Mouse (Mus musculus) limb, embryonic 10.5 days (tissue): Measurements from ENCODE around the gene Kcnj11. TPM values are rescaled to one million over a fixed set of nuclear protein-coding genes. Genes with fewer than 3 reads are reported as not detected.

Experiments
- DNase-seq: peaks from one replicate; pipeline ENCODE4 v3.0.0-alpha.2; 2017; ENCODE audit warnings: low spot score
- H3K27ac ChIP-seq: fragments of 300-500 bp; sonication (generic); 2 replicates; pipeline ENCODE4 v1.5.1; 2016; ENCODE audit warnings: mild to moderate bottlenecking
- H3K27me3 ChIP-seq: fragments of 300-500 bp; sonication (generic); 2 replicates; pipeline ENCODE4 v1.6.1; 2016; ENCODE audit warnings: low read depth, mild to moderate bottlenecking; ENCODE audit not compliant: poor library complexity, severe bottlenecking
- H3K36me3 ChIP-seq: fragments of 300-500 bp; sonication (generic); 2 replicates; pipeline ENCODE4 v1.6.1; 2016; ENCODE audit warnings: mild to moderate bottlenecking, moderate library complexity
- H3K4me1 ChIP-seq: fragments of 300-500 bp; sonication (generic); 2 replicates; pipeline ENCODE4 v1.6.1; 2016
- H3K4me3 ChIP-seq: fragments of 300-500 bp; sonication (generic); 2 replicates; pipeline ENCODE4 v1.5.1; 2016; ENCODE audit warnings: mild to moderate bottlenecking, moderate library complexity
- H3K9me3 ChIP-seq: fragments of 300-500 bp; sonication (generic); replicated peaks from 2 replicates; pipeline ENCODE4 v1.6.1; 2016; ENCODE audit warnings: mild to moderate bottlenecking
- WGBS: fragments of 180-500 bp; shearing (Covaris S2); methylation state at CpG from one replicate; pipeline ENCODE4 v1.1.7; 2016; 5-methylcytosine and 5-hydroxymethylcytosine counted together
- polyA plus RNA-seq: library from polyadenylated mRNA; unstranded; fragments of >200 nt; fragmentation: Nextera tagmentation; extraction: Ambion mirVana; gene quantifications from 2 replicates; pipeline ENCODE4 v1.2.1, GENCODE M21; 2016

Gene Kcnj11
- polyA plus RNA-seq, 1 experiment from 2014 or later: 0.13 TPM

DNA sequence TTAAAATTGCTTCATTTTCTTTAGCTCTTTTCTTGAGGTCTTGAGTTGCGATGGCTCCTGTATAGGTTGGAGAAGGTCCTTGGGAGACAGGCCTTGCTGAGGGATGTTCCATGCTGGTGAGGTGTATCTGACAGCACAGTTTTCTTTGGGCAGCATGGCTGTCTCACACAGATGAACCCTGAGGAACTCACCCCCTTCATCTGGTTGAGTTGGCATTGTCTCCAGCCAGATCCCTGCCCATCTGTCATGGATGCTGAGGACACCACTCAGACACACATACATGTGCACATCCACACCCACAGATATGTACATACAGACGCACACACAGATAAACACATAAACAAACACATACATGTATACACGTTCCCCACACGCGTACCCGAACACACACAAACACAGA, 37.3 kb downstream of the Kcnj11 start:
- H3K27me3 ChIP-seq: no peaks in the 10 kb centered on the region
- 95% methylated on average over 6 of the region's 6 CpGs for WGBS
- H3K27ac ChIP-seq: no peak overlapping the region
- H3K4me1 ChIP-seq: no peaks in the 10 kb centered on the region
- H3K4me3 ChIP-seq: no peak overlapping the region
- peaks cover 98% of the 10 kb centered on the region for H3K36me3 ChIP-seq
- H3K9me3 ChIP-seq: no peaks in the 10 kb centered on the region
- DNase-seq: no peak

DNA sequence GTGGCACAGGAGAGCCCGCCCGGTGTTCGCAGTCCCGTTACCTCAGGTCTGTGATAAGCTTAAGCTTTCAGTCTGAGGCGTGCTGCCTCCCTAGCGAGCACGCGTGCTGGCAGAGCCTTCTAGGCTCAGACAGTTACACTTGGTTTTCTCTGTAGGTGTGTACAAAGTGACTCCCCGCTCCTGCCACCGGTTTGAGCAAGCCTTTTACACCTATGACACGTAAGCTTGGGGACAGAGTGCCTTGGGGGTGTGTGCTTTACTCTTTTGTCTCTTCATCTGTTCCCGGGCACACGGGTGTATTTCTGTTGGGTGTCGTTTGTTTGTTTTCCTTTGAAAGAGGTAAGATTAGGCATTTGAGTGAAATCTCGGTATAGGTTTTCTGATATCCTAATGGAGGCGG, 39.0 kb downstream of the Kcnj11 start:
- Histone ChIP-seq H3K9me3 (no peaks in the 10 kb centered on the region), H3K4me3 (no peak overlapping the region), H3K27me3 (no peaks in the 10 kb centered on the region), H3K36me3 (peaks cover 99% of the 10 kb centered on the region), H3K27ac (no peak overlapping the region), H3K4me1 (no peaks in the 10 kb centered on the region)
- DNase-seq: no peak
- WGBS: 97% methylated on average over 16 of the region's 16 CpGs

DNA sequence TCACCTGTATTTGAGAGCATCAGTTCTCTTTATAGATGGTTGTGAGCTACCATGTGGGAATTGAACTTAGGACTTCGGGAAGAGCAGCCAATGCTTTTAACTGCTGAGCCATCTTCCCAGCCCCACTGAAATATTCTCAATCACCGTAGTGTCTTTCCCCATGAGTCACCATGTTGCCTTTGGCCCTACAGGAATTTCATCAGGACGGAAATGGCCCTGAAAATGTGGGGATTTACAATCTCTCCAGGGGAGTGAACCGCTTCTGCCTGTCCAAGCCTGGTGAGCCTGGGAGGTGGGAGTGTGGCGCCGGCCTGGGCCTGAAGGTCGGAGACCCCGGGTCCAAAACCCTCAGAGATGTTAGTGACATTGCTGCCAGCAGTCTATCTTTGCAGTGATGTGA, 39.9 kb downstream of the Kcnj11 start:
- Histone ChIP-seq H3K4me3 (no peak overlapping the region), H3K27me3 (no peaks in the 10 kb centered on the region), H3K9me3 (no peaks in the 10 kb centered on the region), H3K36me3 (peaks cover 99% of the 10 kb centered on the region), H3K4me1 (no peaks in the 10 kb centered on the region), H3K27ac (no peak overlapping the region)
- 97% methylated on average over 8 of the region's 8 CpGs for WGBS
- no peak for DNase-seq

DNA sequence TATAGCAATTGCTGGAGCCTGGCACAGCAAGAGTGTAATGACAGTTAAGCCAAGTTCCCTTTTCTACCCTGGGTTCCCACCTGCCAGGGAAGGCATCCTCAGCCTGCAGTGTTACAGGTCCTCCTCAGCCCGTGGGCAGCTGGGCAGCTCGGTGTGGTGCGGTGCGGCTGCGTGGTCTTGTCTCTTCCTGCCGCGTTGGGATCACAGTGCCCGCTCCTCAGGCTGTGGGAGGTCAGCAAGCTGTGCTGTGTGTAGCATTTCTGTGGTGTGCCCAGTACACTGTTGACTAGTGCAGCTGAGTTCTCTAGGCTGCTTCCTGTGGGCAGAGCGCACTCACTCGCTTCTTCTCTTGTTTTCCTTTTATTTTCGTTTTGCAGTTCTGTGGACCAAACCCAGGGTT, 41.7 kb downstream of the Kcnj11 start:
- DNase-seq: no peak
- no peaks in the 10 kb centered on the region for H3K9me3 ChIP-seq
- H3K27ac ChIP-seq: no peak overlapping the region
- H3K4me1 ChIP-seq: no peaks in the 10 kb centered on the region
- no peak overlapping the region for H3K4me3 ChIP-seq
- peaks cover 99% of the 10 kb centered on the region for H3K36me3 ChIP-seq
- H3K27me3 ChIP-seq: no peaks in the 10 kb centered on the region
- WGBS: 95% methylated on average over 11 of the region's 11 CpGs

DNA sequence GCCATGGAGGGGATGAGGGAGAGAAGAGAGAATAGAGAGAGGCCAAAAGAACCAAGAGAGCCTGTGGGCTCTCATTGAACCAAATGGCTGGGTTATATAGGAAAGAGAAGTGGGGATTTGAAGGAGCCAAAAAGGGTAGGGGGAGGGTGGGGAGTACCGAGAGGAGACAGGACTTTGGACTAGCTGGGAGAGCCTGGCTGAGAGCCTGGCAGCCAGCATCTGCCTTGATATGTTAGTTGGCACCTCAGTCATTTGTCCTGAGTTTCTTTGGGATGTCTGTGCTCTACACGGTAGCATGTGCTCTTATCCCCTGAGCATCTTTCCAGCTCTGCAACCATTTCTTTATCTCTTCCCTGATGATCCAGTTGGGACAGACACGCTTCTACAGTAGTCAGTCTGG, 47.0 kb downstream of the Kcnj11 start:
- no peak overlapping the region for H3K27ac ChIP-seq

DNA sequence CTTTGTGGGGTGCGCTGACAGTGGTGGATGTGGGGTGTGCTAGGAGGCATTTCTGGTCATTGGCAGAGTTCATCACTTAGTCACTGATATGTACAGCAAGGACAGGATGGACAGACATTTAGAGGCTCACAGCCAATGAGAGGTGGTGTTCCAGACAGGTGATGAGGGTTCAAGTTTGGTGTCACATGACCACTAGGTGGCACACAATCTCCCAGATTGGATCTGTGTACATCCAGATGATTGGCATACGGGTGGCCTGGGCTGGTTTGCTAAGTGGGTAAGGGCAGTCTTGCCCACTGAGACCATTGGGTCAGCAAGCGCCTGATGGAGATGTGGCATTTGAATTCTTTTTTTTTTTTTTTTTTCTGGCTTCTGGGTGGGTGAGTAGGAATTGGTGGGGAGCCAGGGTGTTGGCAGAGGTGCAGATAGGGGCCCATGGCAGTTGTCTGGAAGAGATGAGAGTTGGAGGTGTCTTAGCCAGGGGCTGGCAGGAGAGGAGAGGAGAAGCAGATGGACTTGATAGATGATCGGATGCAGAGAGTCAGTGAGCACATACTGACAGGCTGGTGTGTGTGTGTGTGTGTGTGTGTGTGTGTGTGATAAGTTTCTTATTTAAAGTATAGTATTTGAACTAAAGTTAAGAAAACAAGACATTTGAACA, 48.3 kb downstream of the Kcnj11 start:
- WGBS: 90% methylated on average over 4 of the region's 4 CpGs
- Histone ChIP-seq H3K27ac (no peak overlapping the region), H3K36me3 (peaks cover 90% of the 10 kb centered on the region), H3K4me1 (no peaks in the 10 kb centered on the region), H3K9me3 (no peaks in the 10 kb centered on the region), H3K4me3 (no peak overlapping the region), H3K27me3 (no peaks in the 10 kb centered on the region)
- DNase-seq: no peak

More for the DNA sequence above, 47.0 kb downstream of the Kcnj11 start:
- H3K4me3 ChIP-seq: no peak overlapping the region
- DNase-seq: no peak
- H3K9me3 ChIP-seq: no peaks in the 10 kb centered on the region
- H3K4me1 ChIP-seq: no peaks in the 10 kb centered on the region
- peaks cover 91% of the 10 kb centered on the region for H3K36me3 ChIP-seq
- WGBS: 95% methylated on average over 3 of the region's 3 CpGs
- H3K27me3 ChIP-seq: no peaks in the 10 kb centered on the region

DNA sequence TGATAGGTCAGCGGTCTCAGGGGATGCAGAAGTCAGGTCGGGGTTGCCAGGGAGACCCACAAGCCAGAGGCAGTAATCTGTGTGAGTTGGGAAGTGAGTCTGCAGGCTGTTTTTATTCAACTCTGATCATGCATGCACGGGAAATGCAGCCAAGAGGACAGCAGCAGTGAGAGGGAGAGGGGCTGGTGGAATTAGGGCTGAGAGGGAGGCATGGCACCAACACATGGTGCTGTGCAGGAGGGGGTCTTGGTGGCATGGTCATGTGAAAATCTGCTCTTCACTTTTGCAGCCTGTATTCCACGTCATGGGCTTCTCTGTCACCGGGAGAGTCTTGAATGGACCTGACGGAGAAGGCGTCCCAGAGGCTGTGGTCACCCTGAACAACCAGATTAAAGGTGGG, 50.6 kb downstream of the Kcnj11 start:
- WGBS: 96% methylated on average over 7 of the region's 7 CpGs
- no peak for DNase-seq
- H3K27me3 ChIP-seq: no peaks in the 10 kb centered on the region
- H3K27ac ChIP-seq: no peak overlapping the region
- peaks cover 88% of the 10 kb centered on the region for H3K36me3 ChIP-seq
- no peaks in the 10 kb centered on the region for H3K9me3 ChIP-seq
- H3K4me1 ChIP-seq: no peaks in the 10 kb centered on the region
- no peak overlapping the region for H3K4me3 ChIP-seq

DNA sequence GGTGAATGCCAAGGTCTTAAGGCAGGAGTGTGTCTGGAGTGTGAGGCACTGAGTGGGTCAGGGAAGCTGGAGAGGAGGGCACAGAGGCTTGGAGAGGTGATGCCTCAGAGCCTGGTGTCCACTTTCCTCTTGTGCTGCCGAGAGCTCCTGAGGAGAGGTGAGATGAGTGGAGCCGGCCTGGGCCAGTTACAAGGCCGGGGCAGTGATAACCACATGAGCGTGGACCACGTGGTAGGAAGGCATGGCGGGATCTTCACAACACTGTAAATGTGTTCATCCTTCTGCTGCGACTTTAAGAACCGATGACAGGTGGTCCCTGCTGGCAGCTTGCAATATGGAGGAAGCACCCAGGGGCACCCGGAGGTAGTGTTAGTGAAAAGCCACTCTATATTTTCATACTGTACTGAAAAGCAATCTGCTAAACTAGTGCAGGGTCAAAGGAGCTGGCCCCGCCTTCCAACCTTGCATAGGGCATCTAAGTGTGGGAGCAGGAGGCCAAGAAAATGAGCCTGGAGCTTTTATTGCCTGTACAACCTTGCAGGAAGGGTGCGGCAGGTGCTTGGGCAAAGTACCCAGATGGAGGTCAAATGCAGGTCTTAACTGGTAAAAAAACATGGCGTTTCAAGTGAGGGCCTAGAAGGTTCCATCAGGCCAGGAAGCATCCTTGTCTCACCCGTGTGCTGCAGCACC, 52.5 kb downstream of the Kcnj11 start:
- H3K27me3 ChIP-seq: no peaks in the 10 kb centered on the region
- no peak overlapping the region for H3K27ac ChIP-seq
- WGBS: 93% methylated on average over 13 of the region's 13 CpGs
- H3K4me1 ChIP-seq: no peaks in the 10 kb centered on the region
- H3K9me3 ChIP-seq: no peaks in the 10 kb centered on the region
- H3K36me3 ChIP-seq: peaks cover 88% of the 10 kb centered on the region
- H3K4me3 ChIP-seq: no peak overlapping the region
- no peak for DNase-seq

DNA sequence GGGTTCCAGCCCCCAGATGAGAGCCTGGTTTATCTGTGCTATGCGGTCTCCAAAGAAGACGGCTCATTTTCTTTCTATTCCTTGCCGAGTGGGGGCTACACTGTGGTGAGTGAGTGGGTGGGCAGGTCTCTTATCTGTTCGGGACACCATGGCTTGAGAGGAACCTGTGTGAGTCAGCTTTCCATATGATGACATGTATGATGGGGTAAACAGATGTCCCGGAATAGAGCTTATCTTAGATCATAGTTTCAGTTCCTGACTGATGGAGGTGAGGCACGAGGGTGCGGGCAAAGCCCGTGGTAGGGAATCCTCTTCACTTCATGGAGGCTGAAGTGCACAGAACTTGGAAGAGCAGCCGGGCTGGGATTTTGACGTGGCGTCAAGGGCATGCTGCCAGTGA, 54.7 kb downstream of the Kcnj11 start:
- 94% methylated on average over 11 of the region's 11 CpGs for WGBS
- DNase-seq: no peak
- Histone ChIP-seq H3K27ac (no peak overlapping the region), H3K36me3 (peaks cover 91% of the 10 kb centered on the region), H3K27me3 (no peaks in the 10 kb centered on the region), H3K9me3 (no peaks in the 10 kb centered on the region), H3K4me3 (no peak overlapping the region), H3K4me1 (no peaks in the 10 kb centered on the region)

DNA sequence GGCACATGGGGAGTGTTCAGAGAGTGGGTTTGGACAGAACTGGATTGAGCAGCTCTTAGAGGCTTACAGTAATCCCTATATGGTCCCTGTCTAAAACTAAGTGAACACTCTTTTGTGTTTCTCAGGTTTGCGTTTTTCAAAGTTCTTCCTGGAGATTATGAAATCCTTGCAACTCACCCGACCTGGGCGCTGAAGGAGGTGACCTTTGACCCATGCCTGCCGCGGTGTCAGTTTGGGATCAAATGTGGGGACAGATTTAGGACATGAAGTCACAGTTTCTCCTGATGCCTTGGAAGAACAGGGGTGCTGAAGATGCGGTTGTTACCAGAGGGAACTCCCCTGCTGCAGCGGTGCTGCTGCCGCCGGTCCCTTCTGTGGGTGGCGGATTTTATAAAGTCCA, 56.5 kb downstream of the Kcnj11 start:
- no peaks in the 10 kb centered on the region for H3K4me1 ChIP-seq
- H3K27me3 ChIP-seq: no peaks in the 10 kb centered on the region
- peaks cover 90% of the 10 kb centered on the region for H3K36me3 ChIP-seq

More for the DNA sequence above, 56.5 kb downstream of the Kcnj11 start:
- H3K9me3 ChIP-seq: no peaks in the 10 kb centered on the region
- H3K4me3 ChIP-seq: no peak overlapping the region
- no peak for DNase-seq
- H3K27ac ChIP-seq: no peak overlapping the region
- 93% methylated on average over 10 of the region's 10 CpGs for WGBS

Other genes starting within 250 kb of the Kcnj11 start
- gene Kdelr1, start 228.0 kb downstream of the Kcnj11 start, polyA plus RNA-seq: 36.8 and 41.2 TPM in 2 replicates
- 0.09 and 0.10 TPM in 2 replicates for gene Grin2d, start 222.4 kb downstream of the Kcnj11 start, polyA plus RNA-seq
- 1.4 and 1.5 TPM in 2 replicates for gene Syngr4, start 204.1 kb downstream of the Kcnj11 start, polyA plus RNA-seq
- gene Tmem143, start 203.8 kb downstream of the Kcnj11 start, polyA plus RNA-seq: 4.8 and 5.7 TPM in 2 replicates
- 18.5 and 34.5 TPM in 2 replicates for gene Emp3, start 179.4 kb downstream of the Kcnj11 start, polyA plus RNA-seq
- gene Ccdc114, start 176.7 kb downstream of the Kcnj11 start, polyA plus RNA-seq: 4.4 and 6.3 TPM in 2 replicates
- gene Abcc6, start 70.5 kb downstream of the Kcnj11 start, polyA plus RNA-seq: 0.10 and 0.20 TPM in 2 replicates
- 27.0 and 29.6 TPM in 2 replicates for gene Nomo1, start 67.1 kb downstream of the Kcnj11 start, polyA plus RNA-seq
- gene Abcc8, start 79.3 kb upstream of the Kcnj11 start, polyA plus RNA-seq: 0.40 and 0.74 TPM in 2 replicates
- 5.2 and 5.9 TPM in 2 replicates for gene Ush1c, start 137.7 kb upstream of the Kcnj11 start, polyA plus RNA-seq
- gene Otog, start 140.2 kb upstream of the Kcnj11 start, polyA plus RNA-seq: 0.01 TPM in 1 of 2 replicates, not detected in the other